In the genomic region with DNA sequence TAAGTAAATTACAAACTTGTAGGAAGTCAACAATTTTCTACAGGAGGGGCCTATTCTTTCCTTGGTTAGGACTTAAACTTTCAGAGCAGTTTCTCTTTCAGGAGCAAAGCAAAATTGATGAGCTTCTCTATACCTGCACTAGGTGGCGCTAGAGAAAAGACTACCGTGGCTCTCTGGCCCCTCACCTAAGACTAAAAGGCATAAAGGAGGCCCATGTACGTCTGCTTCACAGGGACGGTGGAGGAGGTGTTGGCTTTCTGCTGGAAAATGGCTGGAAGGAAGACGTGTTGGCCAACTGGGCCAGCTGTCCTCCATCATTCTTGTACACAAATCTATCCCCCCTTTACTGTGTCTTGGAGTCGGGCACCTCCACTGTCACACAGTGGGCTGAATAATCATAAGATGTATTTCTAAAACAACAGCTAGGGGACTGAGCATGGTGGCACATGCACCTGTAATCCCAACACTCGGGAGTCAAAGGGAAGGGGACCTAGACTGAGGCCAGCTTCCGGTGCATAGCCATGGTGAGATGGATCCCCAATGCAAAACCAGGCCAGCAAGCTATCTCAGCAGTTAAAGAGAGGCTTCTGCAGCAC, we compare ENCODE assay signal across 9 mouse cellular contexts. TPM values are rescaled to one million over a fixed set of nuclear protein-coding genes. Genes with fewer than 3 reads are reported as not detected.
DNase-seq lines count a peak whose midpoint lies in the region; ATAC-seq and TF ChIP-seq lines count a peak whose summit lies in the region.
"Had no signal": no experiment of that assay in that cellular context is flagged by ENCODE, and none has a peak within 500 bp of the region (broad histone marks: within the 10 kb centered on the region; RNA-seq: fewer than 3 reads in every experiment).

No protein-coding gene starts in this region.

- H3K9me3 ChIP-seq in midbrain, embryonic 10.5 days (replicated peaks) = no peaks in the 10 kb centered on the region
- H3K9me3 ChIP-seq in midbrain, embryonic 15.5 days = no peaks in the 10 kb centered on the region
- H3K9me3 ChIP-seq in hindbrain, embryonic 12.5 days (replicated peaks) = no peaks in the 10 kb centered on the region
- H3K9me3 ChIP-seq in midbrain, postnatal 0 days (ENCODE audit: low read length) = no peaks in the 10 kb centered on the region
- H3K9me3 ChIP-seq: stomach, embryonic 15.5 days had no signal

- peak; percentile 70 for TF ChIP-seq CTCF in cerebellum, adult 2 months (IDR thresholded peaks at IDR 0.05; ENCODE audit: borderline replicate concordance, insufficient read depth, low read depth, low read length)
- peak; percentile 73 for TF ChIP-seq CTCF in midbrain, postnatal 0 days (IDR thresholded peaks at IDR 0.05)

- 38% methylated on average over 8 of the region's 8 CpGs for WGBS in cerebellum, adult 2 months
- 43% methylated on average over 8 of the region's 8 CpGs for WGBS in midbrain, embryonic 10.5 days
- WGBS in midbrain, embryonic 15.5 days = 36% methylated on average over 8 of the region's 8 CpGs
- WGBS in hindbrain, embryonic 12.5 days = 38% methylated on average over 8 of the region's 8 CpGs
- WGBS in midbrain, postnatal 0 days = 41% methylated on average over 8 of the region's 8 CpGs

- H3K4me2 ChIP-seq in midbrain, embryonic 15.5 days = no peak overlapping the region
- no peak overlapping the region for H3K4me2 ChIP-seq in hindbrain, embryonic 12.5 days (replicated peaks)
- no peak overlapping the region for H3K4me2 ChIP-seq in midbrain, postnatal 0 days (ENCODE audit: low read depth, low read length, poor library complexity, severe bottlenecking)
- H3K4me2 ChIP-seq: stomach, embryonic 15.5 days had no signal

- no peak overlapping the region for H3K27ac ChIP-seq in cerebellum, adult 2 months (ENCODE audit: insufficient read depth, low read length)
- H3K27ac ChIP-seq in midbrain, embryonic 10.5 days (replicated peaks) = peak overlapping the region; percentile 50
- H3K27ac ChIP-seq in midbrain, embryonic 15.5 days = no peak overlapping the region
- no peak overlapping the region for H3K27ac ChIP-seq in hindbrain, embryonic 12.5 days
- H3K27ac ChIP-seq in midbrain, postnatal 0 days (ENCODE audit: low read depth, low read length) = no peak overlapping the region
- H3K27ac ChIP-seq: stomach, embryonic 15.5 days had no signal

- ATAC-seq in midbrain, embryonic 15.5 days (replicated peaks) = no peak
- peak; percentile 51 for ATAC-seq in hindbrain, embryonic 12.5 days (ENCODE audit: low FRiP score)
- no peak for ATAC-seq in midbrain, postnatal 0 days (ENCODE audit: low FRiP score)

- H3K4me3 ChIP-seq in cerebellum, adult 2 months (replicated peaks; ENCODE audit: insufficient read depth, low read depth, low read length) = no peak overlapping the region
- no peak overlapping the region for H3K4me3 ChIP-seq in midbrain, embryonic 10.5 days
- no peak overlapping the region for H3K4me3 ChIP-seq in midbrain, embryonic 15.5 days
- H3K4me3 ChIP-seq in hindbrain, embryonic 12.5 days = no peak overlapping the region
- no peak overlapping the region for H3K4me3 ChIP-seq in midbrain, postnatal 0 days (ENCODE audit: low read depth, low read length)
- H3K4me3 ChIP-seq: stomach, embryonic 15.5 days had no signal

- DNase-seq in cerebellum, adult 2 months = peak in 1 of 2 experiments; percentile 26
- no peak for DNase-seq in cerebellum, postnatal 4 days (ENCODE audit: low spot score in 2 of 2)
- no peak for DNase-seq in midbrain, embryonic 10.5 days (ENCODE audit: low spot score)
- peak; percentile 57 to 63 for DNase-seq in cerebellum, postnatal 14 days
- peak; percentile 52 for DNase-seq in midbrain, postnatal 0 days (ENCODE audit: low spot score)
- DNase-seq in urinary bladder, postnatal 36 days (ENCODE audit: low spot score in 2 of 2) = no peak

- H3K9ac ChIP-seq in midbrain, embryonic 15.5 days = no peak overlapping the region
- H3K9ac ChIP-seq in hindbrain, embryonic 12.5 days = no peak overlapping the region
- H3K9ac ChIP-seq in midbrain, postnatal 0 days (replicated peaks; ENCODE audit: low read length, poor library complexity, severe bottlenecking) = no peak overlapping the region
- H3K9ac ChIP-seq: stomach, embryonic 15.5 days had no signal

- no peaks in the 10 kb centered on the region for H3K27me3 ChIP-seq in cerebellum, adult 2 months (ENCODE audit: control insufficient read depth, insufficient read depth, low read length)
- H3K27me3 ChIP-seq in midbrain, embryonic 10.5 days (ENCODE audit: low read depth, poor library complexity, severe bottlenecking) = no peaks in the 10 kb centered on the region
- no peaks in the 10 kb centered on the region for H3K27me3 ChIP-seq in midbrain, embryonic 15.5 days (replicated peaks)
- H3K27me3 ChIP-seq in hindbrain, embryonic 12.5 days = no peaks in the 10 kb centered on the region
- H3K27me3 ChIP-seq in midbrain, postnatal 0 days (ENCODE audit: insufficient read depth, low read length) = no peaks in the 10 kb centered on the region
- H3K27me3 ChIP-seq: stomach, embryonic 15.5 days had no signal

- H3K4me1 ChIP-seq in cerebellum, adult 2 months (ENCODE audit: control insufficient read depth, insufficient read depth, low read length) = no peaks in the 10 kb centered on the region
- H3K4me1 ChIP-seq in midbrain, embryonic 10.5 days = peaks cover 15% of the 10 kb centered on the region
- H3K4me1 ChIP-seq in midbrain, embryonic 15.5 days = no peaks in the 10 kb centered on the region
- H3K4me1 ChIP-seq in hindbrain, embryonic 12.5 days = 0 out of 2 replicates have a peak, but pooled peaks cover 2% of the 10 kb centered on the region
- no peaks in the 10 kb centered on the region for H3K4me1 ChIP-seq in midbrain, postnatal 0 days (ENCODE audit: insufficient read depth, low read length)

- H3K36me3 ChIP-seq in midbrain, embryonic 10.5 days = peaks cover 22% of the 10 kb centered on the region
- H3K36me3 ChIP-seq in midbrain, embryonic 15.5 days (replicated peaks) = no peaks in the 10 kb centered on the region
- H3K36me3 ChIP-seq in hindbrain, embryonic 12.5 days = peaks cover 9% of the 10 kb centered on the region; the same call in 1 of the 2 replicates
- peaks cover 4% of the 10 kb centered on the region; the same call in 1 of the 2 replicates for H3K36me3 ChIP-seq in midbrain, postnatal 0 days (ENCODE audit: insufficient read depth, low read length)
- H3K36me3 ChIP-seq: stomach, embryonic 15.5 days had no signal

- TF ChIP-seq POLR2A in cerebellum, adult 2 months (IDR thresholded peaks at IDR 0.05; ENCODE audit: borderline replicate concordance, insufficient read depth, low read length) = no peak

RNA-seq across cellular contexts. Expression of gene Phxr2, which starts 36.0 kb away (rescaled TPM):
- polyA plus RNA-seq in cerebellum, adult 2 months (2012; rRNA removed) = not detected in 2 replicates
- polyA plus RNA-seq in midbrain, embryonic 10.5 days (2016; fragmentation: Nextera tagmentation; extraction: Ambion mirVana) = 0.11 and 0.23 TPM in 2 replicates
- not detected in 2 replicates for polyA plus RNA-seq in midbrain, embryonic 15.5 days (2015; fragmentation: Nextera tagmentation; extraction: Ambion mirVana)
- polyA plus RNA-seq in hindbrain, embryonic 12.5 days (2016; fragmentation: Nextera tagmentation; extraction: Ambion mirVana) = 0.18 TPM in 1 of 2 replicates, not detected in the other
- total RNA-seq in midbrain, postnatal 0 days (2014; rRNA removed) = not detected in 2 replicates
- polyA plus RNA-seq in midbrain, postnatal 0 days (2015; fragmentation: Nextera tagmentation; extraction: Ambion mirVana) = not detected in 2 replicates
- polyA plus RNA-seq: stomach, embryonic 15.5 days had no signal

RNA-seq across cellular contexts. Expression of gene Galnt4, which starts 54.1 kb away (rescaled TPM):
- polyA plus RNA-seq in cerebellum, adult 2 months (2012; rRNA removed) = 1.5 and 1.8 TPM in 2 replicates
- 3.5 and 3.6 TPM in 2 replicates for polyA plus RNA-seq in midbrain, embryonic 10.5 days (2016; fragmentation: Nextera tagmentation; extraction: Ambion mirVana)
- polyA plus RNA-seq in midbrain, embryonic 15.5 days (2015; fragmentation: Nextera tagmentation; extraction: Ambion mirVana) = 2.7 and 3.0 TPM in 2 replicates
- 6.7 and 7.3 TPM in 2 replicates for polyA plus RNA-seq in hindbrain, embryonic 12.5 days (2016; fragmentation: Nextera tagmentation; extraction: Ambion mirVana)
- total RNA-seq in midbrain, postnatal 0 days (2014; rRNA removed) = 4.1 and 4.7 TPM in 2 replicates
- polyA plus RNA-seq in midbrain, postnatal 0 days (2015; fragmentation: Nextera tagmentation; extraction: Ambion mirVana) = 2.4 and 2.5 TPM in 2 replicates

RNA-seq across cellular contexts. Expression of gene Poc1b, which starts 55.2 kb away (rescaled TPM):
- polyA plus RNA-seq in cerebellum, adult 2 months (2012; rRNA removed) = 10.0 and 11.8 TPM in 2 replicates
- 28.3 and 32.6 TPM in 2 replicates for polyA plus RNA-seq in midbrain, embryonic 10.5 days (2016; fragmentation: Nextera tagmentation; extraction: Ambion mirVana)
- polyA plus RNA-seq in midbrain, embryonic 15.5 days (2015; fragmentation: Nextera tagmentation; extraction: Ambion mirVana) = 10.9 and 12.1 TPM in 2 replicates
- polyA plus RNA-seq in hindbrain, embryonic 12.5 days (2016; fragmentation: Nextera tagmentation; extraction: Ambion mirVana) = 20.2 and 21.4 TPM in 2 replicates
- 11.0 and 12.9 TPM in 2 replicates for total RNA-seq in midbrain, postnatal 0 days (2014; rRNA removed)
- polyA plus RNA-seq in midbrain, postnatal 0 days (2015; fragmentation: Nextera tagmentation; extraction: Ambion mirVana) = 8.2 and 8.9 TPM in 2 replicates

Comparison
In these comparisons a context has a peak if more than half of its experiments do, and no peak if none do; other contexts are left out.
1. DNase-seq: peak in cerebellum, postnatal 14 days (2 of 2) and midbrain, postnatal 0 days (single experiment); none in cerebellum, postnatal 4 days (0 of 2), midbrain, embryonic 10.5 days (single experiment) and urinary bladder, postnatal 36 days (0 of 2).